Mouse (Mus musculus) cerebellum, postnatal 25 days (tissue): ENCODE results near the gene Tgtp2.
"Not testable (repeated sequence)": the region's sequence is repeated elsewhere in the genome, so short reads cannot be mapped to it uniquely, and the experiment has no call there.

Experiments
- DNase-seq, 2 experiments: peaks; one replicate each; pipeline ENCODE4 v3.0.0; 2021; ENCODE audit warnings: mixed read lengths in 2 of 2

The Tgtp2 gene

DNA sequence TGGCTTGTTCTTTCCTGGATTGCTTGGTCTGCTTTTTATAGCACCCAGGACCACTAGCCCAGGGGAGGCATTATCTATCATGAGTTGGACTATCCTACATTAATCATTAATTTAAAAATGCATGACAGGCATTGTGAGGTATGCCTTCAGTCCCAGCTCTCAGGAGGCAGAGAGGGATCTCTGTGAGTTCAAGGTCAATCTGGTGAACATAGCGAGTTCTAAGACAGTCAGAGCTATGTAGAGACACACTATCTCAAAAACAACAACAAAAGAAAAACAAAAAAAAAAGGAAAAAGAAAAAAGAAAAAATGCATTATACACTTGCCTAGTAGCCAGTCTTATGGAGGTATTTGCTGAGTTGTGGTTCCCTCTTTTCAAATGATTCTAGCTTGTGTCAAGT is 20.4 kb upstream of the Tgtp2 start:
- DNase-seq = no peak

DNA sequence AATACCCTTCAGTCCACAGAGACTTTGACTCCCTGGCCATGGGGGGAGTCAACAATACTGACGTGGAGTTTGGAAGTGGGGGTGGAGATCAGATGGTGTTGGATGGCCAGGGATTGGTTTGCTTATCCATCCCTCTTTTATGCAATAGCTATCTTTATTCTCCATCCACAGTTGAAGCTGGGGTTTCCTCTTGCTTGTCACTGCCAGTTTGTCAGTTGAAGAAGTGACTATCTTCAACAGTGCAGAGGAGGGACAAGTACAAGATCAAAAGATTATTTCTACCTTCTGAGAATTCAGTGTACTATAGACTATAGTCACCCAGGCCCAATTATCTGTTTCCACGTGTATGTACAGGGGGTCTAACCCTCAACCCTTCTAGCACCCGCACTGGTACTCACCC is 19.8 kb upstream of the Tgtp2 start:
- DNase-seq = no peak

DNA sequence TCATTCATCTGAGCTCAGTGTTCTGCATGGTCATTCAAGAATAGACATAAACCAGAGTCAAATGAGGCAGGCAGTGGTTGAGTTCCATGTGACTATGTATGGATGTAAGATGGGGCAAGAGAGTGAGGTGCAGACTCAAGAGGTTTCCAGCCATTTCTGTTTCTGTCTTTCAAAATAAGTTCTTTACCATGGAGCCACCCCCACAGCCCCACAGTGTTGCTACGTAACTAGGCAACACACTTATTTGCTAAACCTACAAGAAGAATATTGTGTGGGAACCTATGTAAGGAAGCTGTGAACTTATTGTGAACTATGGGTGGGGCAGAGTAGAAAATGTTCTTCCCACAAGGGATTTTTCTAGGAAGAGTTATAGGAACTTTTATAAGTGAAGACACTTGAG is 19.1 kb upstream of the Tgtp2 start:
- no peak for DNase-seq

DNA sequence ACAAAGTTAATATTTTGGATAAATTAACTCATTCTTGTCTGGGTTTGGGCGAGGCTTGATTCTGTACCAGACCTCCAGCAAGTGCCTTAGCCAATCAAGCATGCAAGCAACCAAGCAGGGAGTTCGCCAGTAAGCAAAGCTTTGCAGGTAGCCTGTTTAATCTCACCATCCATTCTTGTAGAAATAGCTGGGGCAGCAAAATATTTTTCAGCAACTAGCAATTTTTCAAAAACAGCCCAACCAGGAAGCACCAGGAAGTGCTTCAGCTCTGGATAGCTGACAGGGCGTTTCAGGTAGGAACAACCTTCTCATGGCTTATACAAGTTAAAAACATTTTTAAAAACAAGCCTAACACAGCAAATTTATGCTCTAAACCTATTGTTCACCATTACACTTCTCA is 17.9 kb upstream of the Tgtp2 start:
- no peak for DNase-seq

DNA sequence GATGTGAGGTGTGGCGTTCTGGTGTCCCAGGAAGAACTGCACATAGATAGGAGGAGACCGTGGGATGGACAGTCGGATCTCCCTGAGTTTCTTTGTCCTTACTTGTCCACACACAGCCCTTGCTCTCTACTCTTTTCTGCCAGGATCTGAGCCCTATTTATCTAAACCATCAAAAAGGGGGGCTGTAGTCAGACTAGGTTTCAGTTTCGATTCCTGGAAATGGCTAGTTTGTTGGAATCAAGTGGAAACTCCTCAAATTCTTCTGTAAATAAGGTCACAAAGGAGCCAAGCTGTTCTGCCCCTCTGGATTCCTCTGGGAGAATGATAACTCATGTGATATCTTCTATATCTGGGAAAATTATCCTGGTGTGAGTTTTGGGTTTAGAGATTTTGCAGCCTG is 17.4 kb upstream of the Tgtp2 start:
- DNase-seq = no peak

DNA sequence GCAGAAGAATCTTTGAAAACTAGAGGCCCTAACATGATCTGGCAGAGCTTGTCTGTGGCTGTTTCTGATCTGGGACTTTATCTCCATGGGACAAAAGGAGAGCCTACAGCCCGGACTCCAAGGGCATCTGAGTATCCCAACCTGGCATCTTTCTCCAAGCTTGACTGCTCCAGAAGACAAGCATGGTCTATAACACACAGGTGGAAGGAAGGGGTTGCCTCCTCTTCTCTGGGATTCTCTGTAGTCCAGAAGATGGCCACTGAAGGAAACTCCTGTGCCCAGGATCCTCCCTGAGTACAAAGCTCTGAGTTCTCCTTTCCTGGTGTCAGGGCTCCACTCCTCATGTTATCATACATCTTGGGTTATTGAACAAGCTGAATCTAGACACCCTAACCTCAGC is 16.6 kb upstream of the Tgtp2 start:
- no peak for DNase-seq

DNA sequence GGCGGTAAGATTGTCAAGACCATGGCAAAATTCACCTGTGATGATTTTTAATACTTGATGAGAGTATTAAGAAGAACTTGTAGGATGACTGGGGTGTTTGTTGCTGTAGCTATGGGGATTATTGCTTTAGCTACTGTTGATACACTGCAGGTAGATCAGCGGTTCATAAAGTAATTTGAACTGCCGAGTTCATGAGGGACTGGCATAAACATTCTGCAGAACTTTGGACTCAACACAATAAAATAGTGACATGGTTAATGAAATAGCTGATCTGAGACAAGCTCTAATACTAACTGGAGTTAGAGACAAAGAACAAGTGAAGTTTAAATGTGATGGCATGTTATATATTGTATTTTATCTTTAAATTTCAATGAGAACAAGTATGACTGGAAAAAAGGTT is 14.7 kb upstream of the Tgtp2 start:
- DNase-seq = no peak

DNA sequence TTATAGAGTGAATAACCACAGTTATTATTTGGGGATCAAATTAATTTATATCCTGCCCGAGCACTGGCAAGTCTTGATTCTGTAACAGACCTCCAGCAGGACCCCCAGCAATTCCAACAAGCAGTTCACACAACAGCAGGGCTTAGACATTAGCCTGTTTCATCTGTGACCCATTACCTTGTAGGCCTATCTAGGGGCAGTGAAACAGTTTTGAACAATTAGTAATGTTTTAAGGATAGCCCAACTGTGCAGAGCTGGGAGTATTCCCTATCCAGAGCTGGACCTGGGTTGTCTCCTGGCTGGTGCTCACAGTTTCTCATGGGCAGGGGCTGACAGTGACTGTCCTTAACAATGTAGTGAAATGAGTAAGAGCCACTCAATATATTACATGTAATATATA is 13.0 kb upstream of the Tgtp2 start:
- no peak for DNase-seq

DNA sequence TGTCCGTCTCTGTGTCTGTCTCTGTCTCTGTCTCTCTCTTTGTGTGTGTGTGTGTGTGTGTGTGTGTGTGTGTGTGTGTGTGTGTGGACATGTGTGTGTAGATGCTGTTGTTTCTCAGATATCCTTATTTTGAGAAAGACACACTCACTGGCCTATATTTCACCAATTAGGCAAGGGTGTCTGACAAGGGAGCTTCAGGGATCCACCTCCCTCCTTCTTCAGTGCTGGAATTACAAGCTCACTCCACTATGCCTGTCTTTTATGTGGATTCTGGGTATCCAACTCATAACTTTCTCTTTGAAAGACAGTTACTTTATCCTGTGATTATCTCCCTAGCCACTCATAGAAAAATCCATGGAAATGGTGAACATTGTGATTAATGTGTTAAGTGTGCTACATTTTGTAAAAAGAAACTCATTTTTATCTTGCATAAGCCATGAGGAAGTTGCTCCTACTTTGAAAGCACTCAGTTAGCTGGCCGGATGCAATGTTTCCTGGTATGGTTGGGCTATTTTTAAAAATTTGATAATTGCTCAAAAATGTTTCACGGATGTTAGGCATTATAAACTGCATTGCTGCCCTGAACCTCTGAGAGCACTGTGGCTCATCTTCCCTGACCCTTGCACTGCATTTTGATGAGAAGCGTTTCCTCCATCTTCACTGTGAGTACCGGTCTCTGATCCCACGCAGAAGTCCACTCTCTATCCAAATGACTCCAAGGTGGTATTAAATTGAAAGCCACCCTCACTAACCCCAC is 12.2 kb upstream of the Tgtp2 start, which contains the start of gene Ifi47:
Ifi47 (plus strand) TSS at position 587 of the 757 bp plus-strand sequence.
- DNase-seq = not testable (repeated sequence)

DNA sequence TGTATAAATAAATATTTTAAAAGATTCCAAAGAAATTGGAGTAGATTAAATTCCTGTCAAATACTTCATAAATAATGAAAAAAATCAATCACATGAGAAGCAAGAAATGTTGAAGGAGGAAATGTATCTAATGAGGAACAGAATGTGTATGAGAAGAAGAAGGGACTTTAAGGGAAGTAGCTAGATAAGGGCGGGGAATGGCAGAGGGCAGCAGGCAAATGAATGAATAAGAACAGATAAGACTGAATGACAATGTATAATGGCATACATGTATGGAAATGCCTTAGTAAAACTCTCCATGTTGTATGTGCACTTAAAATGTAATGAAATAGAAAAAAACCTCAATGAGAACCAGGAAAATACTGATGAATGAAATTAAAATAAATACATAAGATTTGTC is 4.4 kb upstream of the Tgtp2 start:
- no peak for DNase-seq

DNA sequence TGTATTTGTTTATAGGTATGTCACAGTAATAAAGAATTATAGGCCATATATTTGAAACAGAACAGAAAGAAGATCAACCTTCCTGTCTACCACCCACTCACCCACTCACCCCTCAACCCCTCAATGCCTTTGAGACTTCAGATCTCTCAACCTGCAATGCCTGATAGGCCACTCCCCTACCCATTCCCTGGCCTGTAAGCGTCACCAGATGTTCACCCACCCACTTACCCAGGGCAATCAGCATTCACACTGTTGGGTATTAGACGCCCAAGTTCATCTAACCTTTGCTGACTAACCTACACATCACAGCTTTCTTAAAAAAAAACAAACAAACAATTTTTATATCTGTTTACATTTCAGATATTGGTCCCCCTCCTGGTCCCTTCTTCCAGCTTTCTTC is 2.1 kb downstream of the Tgtp2 start:
- DNase-seq = not testable (repeated sequence)

DNA sequence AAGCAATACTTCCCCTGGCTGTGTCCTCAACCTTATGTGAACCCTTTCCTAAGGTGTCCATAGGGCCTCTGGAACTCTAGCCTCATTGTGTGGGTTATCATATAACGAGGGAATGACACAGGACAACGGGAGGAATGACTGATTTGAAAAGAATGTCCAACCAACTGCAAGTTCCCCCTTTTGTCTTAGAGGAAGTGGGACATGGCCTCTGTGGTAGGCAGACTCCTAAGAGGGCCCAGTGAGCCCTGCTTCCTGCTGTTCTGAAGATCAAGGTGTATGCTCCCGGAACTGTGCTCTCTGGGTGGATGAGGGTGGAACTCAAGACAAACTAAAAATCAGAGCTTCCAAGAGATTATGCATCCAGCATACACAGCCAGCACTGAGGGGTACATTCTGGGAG is 3.9 kb downstream of the Tgtp2 start:
- not testable (repeated sequence) for DNase-seq

DNA sequence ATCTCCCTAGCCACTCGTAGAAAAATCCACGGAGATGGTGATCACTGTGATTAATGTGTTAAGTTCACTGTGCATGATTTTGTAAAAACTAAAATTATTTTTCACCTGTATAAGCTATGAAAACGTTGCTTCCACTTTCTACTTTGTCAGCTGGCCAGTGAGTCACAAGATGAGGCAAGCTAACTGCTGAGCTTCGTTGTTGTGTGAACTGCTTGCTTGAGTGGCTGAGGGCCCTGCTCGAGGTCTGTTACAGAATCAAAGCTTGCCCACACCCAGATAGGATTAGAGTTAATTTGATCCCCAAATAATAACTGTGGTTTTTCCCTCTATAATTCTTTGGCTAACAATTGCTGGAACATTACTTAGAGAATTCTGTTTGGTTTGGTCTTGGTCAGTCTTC is 12.1 kb downstream of the Tgtp2 start:
- not testable (repeated sequence) for DNase-seq

DNA sequence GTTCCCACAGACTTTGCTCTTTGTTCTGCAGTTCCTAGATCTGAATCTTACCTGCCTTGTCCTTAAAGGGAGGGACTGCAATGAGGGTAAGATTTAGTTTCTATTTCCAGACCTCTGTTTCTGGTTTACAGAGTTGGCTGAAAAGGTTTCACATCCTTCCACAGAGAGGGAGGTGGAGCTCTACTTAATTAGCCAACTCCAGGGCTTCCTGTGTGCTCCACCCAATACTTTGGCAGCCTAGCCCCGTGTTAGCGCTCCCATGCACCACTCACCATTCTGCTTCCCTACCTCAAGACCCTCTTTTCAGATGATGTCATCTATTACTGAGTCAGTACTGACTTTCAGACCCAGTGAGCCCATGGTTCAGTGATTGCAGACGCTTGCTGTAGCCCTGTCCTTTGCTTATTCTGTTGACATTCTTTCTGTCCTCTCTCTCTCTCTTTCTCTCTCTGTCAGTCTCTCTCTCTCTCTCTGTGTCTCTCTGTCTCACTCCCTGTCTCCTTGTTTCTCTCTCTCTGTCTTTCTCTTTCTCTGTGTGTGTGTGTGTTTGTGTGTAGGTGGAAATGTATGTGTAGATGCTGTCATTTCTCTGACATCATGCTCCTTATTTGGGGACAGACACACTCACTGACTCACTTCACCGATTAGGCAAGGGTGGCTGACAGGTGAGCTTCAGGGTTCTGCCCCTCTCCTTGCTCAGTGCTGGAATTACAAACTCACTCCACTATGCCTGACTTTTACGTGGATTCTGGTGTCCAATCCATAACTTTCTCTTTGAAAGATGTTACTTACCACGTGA is 12.7 kb downstream of the Tgtp2 start, which contains the start of gene 9930111J21Rik2:
9930111J21Rik2 (minus strand) TSS at position 150 of the 799 bp plus-strand sequence.
- not testable (repeated sequence) for DNase-seq

DNA sequence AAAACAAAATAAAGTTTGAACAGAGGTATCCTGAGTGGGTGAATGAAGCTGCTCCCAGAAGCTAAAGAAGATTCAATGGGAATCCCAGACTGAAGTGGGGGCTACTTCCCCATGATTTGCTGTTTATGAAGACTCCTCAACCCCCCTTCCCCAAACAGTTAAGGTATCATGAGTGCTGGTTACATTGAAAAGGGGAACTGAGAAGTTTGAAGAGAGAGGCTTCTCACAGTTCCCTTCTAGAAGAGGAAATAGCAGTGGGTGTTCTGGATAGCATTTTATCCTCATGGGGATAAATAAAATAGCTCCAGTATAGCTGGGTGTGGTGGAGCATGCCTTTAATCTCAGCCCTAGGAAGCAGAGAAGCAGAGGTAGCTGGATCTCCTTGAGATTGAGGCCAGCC is 13.9 kb downstream of the Tgtp2 start:
- not testable (repeated sequence) for DNase-seq

DNA sequence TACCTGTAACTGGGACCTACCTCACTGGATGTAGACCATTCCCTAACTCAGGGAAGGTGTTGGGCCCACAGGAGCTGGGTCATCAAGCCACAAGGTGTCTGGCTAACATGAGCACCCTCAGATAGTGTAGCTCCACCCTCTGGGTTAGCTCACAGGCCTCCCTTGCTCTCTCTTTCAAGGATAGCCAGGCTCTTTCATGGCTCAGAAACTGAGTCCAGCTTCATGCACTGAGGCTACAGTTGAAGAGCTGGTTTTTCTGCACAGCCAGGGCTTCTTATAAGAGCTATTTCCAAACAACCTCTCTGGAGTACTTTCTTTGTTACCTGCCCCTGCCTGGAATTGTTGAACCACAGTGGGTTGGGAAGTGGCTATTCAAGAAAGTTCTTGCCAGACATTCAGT is 51.9 kb downstream of the Tgtp2 start:
- not testable (repeated sequence) for DNase-seq
